Mouse (Mus musculus) erythroblast, adult 5-6 weeks (primary cell): ENCODE data around the gene Btbd11. TPM values are rescaled to one million over a fixed set of nuclear protein-coding genes. Genes with fewer than 3 reads are reported as not detected.

Experiments used
- ATAC-seq: replicated peaks from 2 replicates; pipeline ENCODE4 v1.8.0; 2016; ENCODE audit warnings: moderate number of reproducible peaks, mild to moderate bottlenecking, moderate TSS enrichment, inconsistent platforms; ENCODE audit not compliant: poor library complexity, low FRiP score, severe bottlenecking
- total RNA-seq, 2 experiments: library from RNA; stranded (forward) in 1 of 2; stranded (reverse) in 1 of 2; fragments of 150-400 nt in 1 of 2; fragments of 200-764, 138-1000 nt in 1 of 2; gene quantifications; 2 replicates each; pipeline versions ENCODE4 v1.2.3 to v1.2.4; 2015 to 2017; ENCODE audit warnings: low replicate concordance in 2 of 2

Gene Btbd11
- total RNA-seq, 2 experiments from 2014 or later: 0.38 to 0.85 TPM

DNA sequence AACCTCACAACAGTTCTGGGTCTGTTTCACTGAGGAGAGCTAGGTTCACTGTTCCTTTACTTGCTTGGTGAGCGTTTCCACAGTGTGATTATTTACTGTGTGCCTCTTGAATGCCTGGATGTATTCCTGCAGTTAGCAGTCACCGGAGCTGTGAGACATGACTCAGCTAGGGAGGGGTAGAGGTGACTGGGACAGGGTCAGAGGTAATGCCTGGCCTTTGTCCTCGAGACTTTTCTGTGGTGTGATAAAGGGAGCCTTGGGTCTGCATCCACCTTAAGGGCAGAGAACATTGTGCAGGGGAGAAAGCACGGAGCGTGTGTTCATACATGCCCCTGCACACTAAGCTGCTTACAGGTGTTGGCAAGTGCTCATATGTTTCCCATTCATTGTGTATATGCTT lies 126.2 kb downstream of the Btbd11 start:
- ATAC-seq: no peak

DNA sequence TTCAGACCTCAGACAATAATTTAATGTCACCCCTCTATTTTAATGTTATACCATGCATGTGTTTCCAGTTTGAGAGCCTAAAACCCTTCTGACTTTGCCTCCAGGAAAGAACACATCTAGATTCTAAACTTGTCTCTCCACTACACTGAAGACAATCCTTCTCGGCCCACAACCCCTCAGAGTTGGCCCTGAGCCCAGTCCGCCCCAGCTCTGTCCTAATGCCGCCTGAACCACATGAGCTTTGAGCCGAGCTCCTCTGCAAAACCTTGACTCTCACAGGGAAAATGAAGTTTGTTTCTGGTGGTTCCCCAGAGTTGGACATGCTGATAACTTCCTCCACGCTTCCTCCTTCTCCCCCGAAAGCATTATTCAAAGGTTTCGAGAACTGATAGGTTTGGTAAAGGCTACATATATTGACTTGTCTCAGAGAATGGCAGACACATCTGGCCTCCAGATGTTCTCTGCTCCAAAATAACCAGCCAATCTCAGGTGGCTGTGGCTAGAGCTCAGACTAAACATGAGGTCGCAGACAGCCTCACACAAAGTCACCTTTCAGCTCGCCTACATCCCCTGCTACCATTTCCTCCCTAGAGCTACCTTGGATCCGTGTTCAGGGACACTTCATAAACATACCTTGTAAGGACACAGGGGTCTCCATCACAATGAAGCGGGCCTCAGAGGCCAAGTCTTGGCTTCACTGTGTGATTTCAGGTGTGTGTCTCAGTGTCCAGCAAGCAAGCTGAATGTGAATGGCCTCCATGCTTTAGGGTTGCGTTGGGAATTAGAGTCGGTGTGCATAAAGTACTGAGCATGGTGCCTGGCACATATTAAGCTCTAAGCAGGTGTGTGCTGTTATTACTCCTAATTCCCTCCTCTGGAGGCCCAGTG lies 130.9 kb downstream of the Btbd11 start:
- no peak for ATAC-seq

DNA sequence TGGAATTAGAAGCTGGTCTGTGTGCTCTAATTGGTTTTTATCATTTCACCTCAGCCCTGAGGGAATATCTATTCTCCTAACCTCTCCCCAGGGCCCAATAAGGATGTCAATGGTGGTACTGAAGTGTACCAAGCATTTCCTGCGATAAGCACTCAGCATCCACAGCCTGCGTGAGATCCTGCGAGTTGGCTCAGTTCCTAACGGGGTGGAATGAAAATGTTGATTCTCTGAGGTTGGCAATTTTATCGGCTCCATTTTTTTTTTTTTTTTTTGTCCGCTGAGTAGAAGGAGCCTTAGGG lies 131.4 kb downstream of the Btbd11 start:
- no peak for ATAC-seq

DNA sequence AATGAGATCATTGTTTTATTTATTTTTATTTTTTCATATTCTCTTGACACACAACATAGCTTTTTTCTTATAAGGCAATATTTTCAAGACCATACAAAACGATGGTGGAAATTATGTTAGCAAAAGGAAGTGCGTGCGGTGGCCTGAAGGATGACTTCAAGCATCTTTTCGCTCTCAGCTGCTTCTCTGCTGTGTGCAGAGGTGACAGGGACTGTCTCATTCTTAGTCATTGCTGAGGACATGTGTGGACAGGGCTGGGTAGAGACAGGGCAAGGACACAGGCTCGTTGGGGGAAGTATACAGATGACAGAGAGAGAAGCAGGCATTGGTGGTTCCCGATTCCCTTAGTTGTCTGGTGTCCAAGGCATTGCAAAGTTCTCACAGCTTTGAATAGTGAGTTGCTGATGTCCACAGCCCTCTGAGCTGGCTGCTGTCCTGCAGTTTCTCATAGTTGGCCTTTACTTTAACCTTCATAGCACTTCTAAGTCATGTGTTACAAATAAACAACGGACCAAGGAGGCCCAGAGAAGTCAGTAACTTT lies 135.7 kb downstream of the Btbd11 start:
- ATAC-seq: no peak

DNA sequence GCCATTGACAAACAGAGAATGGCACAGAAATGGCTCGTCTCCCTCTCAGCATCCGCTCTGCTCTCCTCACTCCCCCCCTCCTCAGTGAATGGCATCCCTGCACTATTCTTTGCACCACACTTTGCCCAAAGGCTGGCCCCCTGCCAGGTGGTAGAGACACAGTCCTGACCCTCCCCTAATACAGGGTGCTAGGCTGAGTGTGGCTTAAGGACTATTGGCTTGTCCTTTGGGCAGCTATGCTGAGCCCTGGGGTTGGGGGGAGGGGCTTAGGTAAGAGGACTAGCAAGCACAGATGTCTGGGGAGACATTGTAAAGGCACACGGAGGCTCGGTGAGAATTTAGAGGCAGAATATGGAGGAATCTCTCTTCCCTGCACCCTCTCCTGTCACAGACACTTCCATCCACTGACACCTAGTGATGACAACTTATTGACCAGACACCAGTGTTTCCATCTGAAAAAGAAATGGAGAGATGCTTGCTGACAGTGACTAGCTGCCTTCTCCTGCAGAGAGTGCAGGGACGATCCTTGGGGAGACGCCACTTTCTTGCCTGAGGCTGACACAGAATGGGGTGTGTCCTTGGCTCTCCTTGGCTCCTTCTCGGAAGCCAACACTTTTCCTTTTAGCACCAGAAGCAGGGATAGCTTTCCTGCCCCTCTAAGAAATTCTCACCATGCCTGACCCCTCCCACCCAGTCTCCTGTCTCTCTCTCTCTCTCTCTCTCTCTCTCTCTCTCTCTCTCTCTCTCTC lies 138.8 kb downstream of the Btbd11 start:
- no peak for ATAC-seq

DNA sequence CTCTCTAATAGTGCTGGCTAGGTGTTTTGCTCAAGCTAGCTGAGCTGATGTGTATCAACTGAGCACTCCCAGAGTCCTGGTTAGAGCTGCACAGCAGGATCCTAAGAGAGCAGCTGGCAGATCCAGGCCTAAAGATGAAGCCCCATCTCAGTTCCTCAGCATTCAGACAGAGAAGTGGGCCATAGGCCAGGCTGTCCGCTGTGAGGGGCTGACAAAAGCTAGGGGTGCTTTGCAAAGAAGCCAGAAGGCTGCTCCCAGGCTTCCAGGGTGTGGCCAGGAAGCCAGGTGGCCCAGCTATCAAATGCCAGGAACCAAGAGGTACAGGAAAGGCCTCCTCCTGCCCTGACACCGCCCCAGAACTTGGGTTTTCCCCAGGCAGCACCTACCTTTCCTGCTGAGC lies 140.0 kb downstream of the Btbd11 start:
- ATAC-seq: no peak

DNA sequence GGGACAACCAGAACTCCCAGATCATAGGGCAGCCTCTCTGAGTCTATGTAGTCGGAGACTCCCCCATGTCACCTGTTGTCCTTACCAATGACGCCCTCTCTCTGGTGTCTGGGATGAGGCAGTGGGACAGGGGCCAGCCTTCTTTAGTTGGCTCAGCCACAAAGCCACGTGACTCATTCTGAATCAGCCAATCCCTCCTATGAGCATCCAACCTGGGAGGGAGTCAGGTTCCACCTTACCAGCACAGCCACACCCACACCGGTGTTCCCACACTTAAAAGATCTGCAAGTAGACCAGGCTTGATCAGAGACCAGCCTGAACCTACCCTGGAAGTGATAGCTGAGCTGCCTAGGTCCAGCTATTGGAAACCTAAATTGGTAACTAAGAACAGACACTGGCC lies 141.1 kb downstream of the Btbd11 start:
- ATAC-seq: no peak

DNA sequence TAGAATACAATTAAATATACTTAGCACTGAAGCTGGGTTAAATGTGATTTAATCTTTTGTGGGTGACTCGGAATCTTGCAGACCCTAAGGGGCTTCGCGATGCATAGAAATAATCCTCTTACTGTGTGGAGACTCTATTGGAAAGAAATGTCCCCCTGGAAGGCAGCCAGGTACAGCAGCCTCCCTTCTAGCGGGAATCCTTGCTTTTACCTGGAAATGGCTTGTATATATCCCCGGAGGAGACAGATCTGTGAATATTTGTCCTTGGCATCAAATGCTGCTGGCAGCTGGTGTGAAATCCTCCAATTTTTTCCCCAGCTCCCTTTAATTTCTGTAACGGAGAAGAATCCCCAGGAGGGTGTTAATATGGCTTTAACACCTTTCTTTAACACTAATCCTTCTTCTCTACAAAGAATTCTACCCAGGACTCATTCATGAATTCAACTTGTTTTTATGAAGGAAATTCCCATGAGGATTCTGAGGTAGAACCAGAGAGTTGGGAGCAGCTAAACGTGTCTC lies 146.6 kb downstream of the Btbd11 start:
- ATAC-seq: no peak

DNA sequence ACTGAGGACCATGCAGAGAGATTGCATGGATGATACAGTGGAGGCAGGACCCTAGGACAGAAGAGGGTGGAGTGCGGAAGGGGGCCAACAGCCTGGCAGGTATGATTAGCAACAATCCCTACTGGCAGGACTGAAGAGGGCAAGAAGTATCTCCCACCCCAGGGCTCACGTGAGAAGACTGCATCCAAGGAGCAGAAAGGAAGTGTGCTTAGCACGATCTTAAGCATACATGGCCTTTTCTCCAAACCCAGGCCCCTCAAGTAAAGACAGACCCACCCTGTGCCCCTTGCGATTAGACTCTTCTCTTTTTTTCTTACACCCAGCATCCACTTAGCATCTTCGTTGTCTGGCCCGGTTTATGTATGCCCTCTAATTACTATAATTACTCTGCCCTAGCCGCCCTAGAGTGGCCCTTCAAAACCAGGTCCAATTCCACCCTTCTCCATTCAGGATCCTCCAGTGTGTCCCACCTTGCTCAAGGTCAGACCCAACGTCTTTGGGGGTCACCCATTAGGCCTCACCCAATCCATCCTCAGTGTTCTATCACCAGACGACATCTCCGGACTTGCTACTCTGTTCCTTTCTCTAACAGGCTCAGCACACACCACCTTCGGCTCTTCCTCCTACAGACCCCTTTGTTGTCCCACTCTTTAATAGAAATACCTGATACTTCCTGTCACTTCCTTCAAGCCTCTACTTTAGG lies 151.6 kb downstream of the Btbd11 start:
- no peak for ATAC-seq

DNA sequence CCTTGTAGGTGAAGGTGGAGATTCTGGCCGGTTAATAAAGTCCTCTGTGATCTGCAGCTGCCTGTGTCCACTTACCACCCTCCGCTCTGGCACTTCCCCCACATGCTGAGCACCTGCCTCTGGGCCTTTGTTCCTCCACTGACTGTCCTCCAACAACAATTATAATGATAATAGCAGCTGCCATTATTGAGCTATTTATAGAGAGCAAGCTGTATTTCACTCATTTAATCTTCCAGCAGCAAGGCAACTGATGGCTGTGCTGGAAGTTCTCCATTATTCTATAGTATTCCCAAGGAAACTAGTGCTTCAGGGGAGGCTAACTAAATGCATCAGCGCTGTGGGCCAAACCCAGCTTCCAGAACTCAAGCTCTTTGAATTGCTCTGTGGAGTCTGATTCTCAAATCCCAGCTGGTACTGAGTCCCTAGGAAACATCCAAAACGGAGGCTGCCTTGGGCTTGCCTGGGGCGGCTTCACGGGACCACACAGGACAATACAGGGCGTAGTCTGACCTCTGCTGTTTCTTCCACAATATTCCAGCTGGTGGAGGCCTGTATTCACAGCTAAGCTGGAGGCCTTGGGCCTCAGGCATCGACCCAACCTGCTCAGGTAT lies 153.0 kb downstream of the Btbd11 start:
- no peak for ATAC-seq

DNA sequence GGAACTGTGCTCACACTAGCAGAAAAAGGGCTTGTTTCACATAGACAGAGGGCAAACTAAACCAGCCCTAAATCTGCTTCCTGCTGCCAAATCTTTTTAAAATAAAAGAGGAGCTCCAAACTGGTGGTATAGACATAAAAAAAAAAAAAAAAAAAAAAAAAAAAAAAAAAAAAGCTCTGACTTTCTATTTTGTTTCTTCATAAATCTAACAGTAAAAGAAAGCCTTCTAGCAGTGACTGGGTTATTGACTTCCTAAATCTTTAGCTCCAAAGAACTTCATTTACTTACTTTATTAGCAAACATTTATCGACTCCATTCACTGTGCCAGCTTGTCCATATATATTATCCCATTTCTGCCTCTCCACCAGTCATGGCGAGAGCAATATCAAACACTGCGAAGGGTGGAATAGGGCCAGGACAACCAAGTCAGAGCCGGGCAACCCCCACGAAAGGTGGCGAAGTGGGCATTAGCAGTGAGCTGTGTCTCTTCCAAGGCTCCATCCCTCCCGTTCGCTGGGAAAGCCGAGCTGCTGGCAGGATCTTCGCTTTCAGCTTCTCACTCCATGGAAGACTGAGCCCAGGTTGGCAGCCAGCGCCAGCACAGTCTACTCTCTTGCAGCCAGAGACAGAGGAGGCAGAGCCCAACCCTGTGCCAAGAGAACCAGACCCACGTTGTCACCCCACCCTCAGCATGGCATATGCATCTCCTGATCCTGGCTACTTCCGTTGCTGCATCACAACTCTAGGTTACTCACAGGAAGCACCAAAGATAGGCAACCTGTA lies 153.9 kb downstream of the Btbd11 start:
- no peak for ATAC-seq

DNA sequence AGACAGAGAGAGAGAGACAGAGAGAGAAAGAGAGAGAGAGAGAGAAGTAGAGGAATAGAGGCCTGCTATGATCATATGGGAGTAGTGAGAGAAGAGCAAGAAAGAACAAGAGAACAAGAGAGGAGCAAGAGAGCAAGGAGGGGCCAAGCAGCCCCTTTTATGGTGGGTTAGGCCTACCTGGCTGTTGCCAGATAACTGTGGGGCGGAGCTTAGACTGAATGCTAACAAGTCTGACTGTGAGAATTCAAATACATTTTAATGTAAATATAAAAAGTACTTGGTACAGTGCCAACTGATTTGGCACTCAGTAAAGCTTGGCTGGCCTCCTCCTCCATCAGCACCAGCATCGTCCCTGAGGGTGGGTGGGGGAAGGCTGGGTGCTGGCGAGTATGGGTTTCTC lies 154.9 kb downstream of the Btbd11 start:
- no peak for ATAC-seq

DNA sequence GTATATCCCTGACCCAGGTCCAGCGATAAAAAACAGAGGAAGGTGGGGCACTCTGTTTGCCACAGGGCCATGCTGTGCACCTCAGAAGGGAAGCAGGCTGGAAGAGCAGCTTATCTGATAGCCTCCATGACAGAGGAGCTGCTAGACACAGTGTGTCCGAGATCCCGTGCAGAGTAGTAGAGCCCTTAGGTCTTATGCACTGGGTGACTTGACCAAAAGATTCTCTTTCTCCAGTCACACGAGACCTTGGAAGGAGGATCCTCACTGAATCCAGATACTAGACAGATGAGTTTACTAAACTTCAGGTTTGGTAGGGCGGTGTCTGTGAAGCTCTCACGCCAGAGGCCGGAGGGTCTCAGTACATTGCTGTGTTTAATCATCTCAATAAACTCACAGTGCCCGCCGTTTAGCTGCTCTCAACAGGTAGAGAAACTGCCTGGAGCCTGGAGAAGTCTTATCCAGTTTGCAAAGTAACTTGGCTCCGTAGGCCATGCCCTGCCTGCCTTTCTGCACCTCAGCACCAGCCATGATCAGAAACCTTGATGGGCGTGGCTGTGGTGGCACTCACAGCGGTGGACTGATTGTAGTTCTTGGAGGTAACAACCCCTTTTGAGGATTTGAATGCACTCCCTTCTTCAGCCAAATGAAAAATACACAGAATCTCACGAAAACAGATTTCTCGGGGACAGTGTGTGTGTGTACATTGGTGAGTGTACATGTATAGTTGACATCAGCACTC lies 155.4 kb downstream of the Btbd11 start:
- no peak for ATAC-seq

DNA sequence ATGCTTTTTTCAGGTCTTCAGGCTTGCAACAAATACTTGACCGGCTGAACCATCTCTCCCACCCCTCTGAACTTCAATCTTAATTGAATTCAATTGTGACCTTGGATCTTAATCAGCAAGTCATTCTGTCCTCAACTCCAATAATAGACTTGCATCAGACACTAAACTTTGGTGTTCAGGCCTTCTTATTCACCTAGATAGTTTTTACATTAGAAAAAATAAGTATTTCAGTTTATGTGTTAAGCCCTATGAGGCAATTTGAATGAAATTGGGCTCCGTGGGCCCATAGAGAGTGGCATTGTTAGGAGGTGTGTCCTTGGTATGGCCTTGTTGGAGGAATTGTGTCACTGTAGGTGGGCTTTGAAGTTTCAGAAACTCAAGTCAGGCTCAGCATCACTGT lies 156.7 kb downstream of the Btbd11 start:
- ATAC-seq: no peak

DNA sequence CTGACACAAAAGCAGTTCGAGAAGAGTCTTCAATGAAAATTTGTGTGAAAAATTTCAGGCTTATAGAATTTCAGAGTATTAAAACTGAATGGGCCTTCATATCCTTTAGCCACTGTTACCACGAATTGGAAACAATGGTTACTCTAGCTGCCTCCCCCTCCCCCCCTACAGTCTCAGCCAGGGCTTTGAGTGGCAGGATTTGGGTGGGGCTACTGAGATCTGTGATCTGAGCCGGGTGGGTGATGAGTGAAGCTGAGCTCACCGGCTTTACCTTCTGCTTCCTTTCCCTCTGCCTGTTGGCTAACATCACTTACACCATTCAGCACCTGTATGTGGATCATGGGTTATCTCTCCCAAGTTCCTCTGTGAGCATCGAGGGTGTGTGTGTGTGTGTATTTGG lies 158.4 kb downstream of the Btbd11 start:
- ATAC-seq: no peak

DNA sequence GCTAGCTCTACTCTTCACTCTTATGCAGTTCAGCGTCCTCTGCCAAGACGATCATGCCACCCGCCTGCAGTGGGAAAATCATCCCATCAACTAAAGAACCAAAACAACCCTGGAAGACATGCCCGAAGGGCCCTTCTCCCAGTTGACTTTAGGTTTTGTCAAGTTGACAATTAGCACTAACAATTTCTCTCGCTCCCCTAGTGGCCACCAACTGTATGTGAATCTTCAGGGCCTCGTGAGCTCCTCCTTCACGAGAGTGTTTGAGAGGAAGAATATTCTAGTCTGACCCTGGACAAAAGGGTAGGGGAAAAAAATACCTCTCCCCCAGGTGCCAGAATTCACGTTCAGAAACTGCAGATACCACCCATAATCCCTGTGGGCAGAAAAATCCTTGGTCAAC lies 168.6 kb downstream of the Btbd11 start:
- no peak for ATAC-seq

DNA sequence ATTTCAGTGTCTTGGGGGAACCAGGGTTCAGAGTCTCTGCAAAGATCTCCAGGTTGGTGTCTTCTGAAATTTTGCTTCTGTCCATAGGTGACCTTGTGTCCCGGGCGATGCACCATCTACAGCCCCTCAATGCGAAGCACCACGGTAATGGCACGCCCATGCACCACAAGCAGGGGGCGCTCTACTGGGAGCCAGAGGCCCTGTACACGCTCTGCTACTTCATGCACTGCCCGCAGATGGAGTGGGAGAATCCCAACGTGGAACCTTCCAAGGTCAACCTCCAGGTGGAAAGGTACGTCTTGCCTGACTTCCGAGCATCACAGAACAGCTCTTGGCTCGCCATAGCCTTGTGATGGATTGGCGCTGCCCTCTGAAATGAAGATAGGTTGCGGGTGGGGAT lies 174.8 kb downstream of the Btbd11 start:
- no peak for ATAC-seq

DNA sequence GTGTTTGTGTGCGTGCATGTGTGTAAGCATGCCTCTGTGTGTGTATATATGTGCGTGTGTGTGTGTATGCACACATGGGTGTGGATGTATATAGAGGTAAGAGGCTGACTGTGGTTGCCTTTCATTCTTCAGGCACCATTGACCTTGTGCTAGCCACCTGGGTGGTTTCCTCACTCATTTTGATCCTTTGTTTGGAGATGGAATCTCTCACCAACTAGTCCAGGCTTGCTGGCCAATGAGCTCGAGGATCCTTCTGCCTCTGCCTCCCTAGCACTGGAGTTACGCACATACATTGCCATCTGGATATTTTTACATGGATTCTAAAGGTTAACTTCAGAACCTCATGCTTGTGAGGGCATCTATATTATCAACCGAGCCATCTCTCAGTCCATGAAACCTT lies 184.8 kb downstream of the Btbd11 start:
- ATAC-seq: no peak

DNA sequence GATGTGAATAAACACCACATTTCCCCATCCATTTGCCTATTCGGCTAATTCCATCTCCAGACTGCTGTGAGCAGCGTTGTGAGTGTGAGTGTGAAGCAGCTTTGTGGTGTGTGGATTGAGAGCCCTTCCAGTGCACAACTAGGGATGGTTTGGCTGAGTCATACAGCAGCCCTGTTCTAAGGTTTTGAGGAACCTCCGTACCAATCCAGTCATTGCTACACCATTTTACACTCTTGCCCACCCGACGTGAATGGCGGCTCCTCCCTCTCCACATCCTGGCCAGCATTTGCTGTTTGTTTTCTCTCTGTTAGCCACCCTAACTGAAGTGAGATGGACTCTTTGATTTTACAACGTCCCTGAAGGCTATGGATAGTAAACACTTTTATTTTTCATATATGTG lies 186.0 kb downstream of the Btbd11 start:
- no peak for ATAC-seq
